Comparison of ENCODE assay signal across 17 mouse cellular contexts in genomic region chr3:144368300-144368699, GRCm38 (mm10).
A peak's percentile ranks its signal among the peaks of the same experiment; 100 is the strongest.
DNase-seq lines count a peak whose midpoint lies in the region; ATAC-seq lines count a peak whose summit lies in the region.
"Had no signal": no experiment of that assay in that cellular context is flagged by ENCODE, and none has a peak within 500 bp of the region (broad histone marks: within the 10 kb centered on the region; RNA-seq: fewer than 3 reads in every experiment).

No protein-coding gene starts in this region.

- H3K36me3 ChIP-seq in hindbrain, embryonic 10.5 days: no peaks in the 10 kb centered on the region
- no peaks in the 10 kb centered on the region for H3K36me3 ChIP-seq in hindbrain, embryonic 12.5 days
- H3K36me3 ChIP-seq in neural tube, embryonic 14.5 days (ENCODE audit: control insufficient read depth, insufficient read depth, low read length): no peaks in the 10 kb centered on the region
- H3K36me3 ChIP-seq: heart, embryonic 13.5 days; limb, embryonic 12.5 days had no signal

- H3K9me3 ChIP-seq in hindbrain, embryonic 10.5 days: no peaks in the 10 kb centered on the region
- no peaks in the 10 kb centered on the region for H3K9me3 ChIP-seq in hindbrain, embryonic 12.5 days (replicated peaks)
- no peaks in the 10 kb centered on the region for H3K9me3 ChIP-seq in neural tube, embryonic 14.5 days (ENCODE audit: control insufficient read depth, low read length)
- H3K9me3 ChIP-seq: heart, embryonic 13.5 days had no signal

- no peak overlapping the region for H3K4me3 ChIP-seq in hindbrain, embryonic 10.5 days
- H3K4me3 ChIP-seq in hindbrain, embryonic 12.5 days: no peak overlapping the region
- no peak overlapping the region for H3K4me3 ChIP-seq in neural tube, embryonic 14.5 days (ENCODE audit: low read depth, low read length)

- H3K27me3 ChIP-seq in hindbrain, embryonic 10.5 days (ENCODE audit: insufficient read depth, poor library complexity, severe bottlenecking): no peaks in the 10 kb centered on the region
- peaks cover 5% of the 10 kb centered on the region; the same call in 1 of the 2 replicates for H3K27me3 ChIP-seq in hindbrain, embryonic 12.5 days
- H3K27me3 ChIP-seq in neural tube, embryonic 14.5 days (ENCODE audit: control insufficient read depth, insufficient read depth, low read length): no peaks in the 10 kb centered on the region
- H3K27me3 ChIP-seq: heart, embryonic 13.5 days; limb, embryonic 12.5 days had no signal

- ATAC-seq in hindbrain, embryonic 12.5 days (ENCODE audit: low FRiP score): no peak
- peak; percentile 52 for ATAC-seq in granulocyte monocyte progenitor cell, adult 5-6 weeks (replicated peaks; ENCODE audit: poor library complexity, severe bottlenecking)
- peak; percentile 54 for ATAC-seq in megakaryocyte, adult 5-6 weeks (ENCODE audit: poor library complexity, severe bottlenecking)
- ATAC-seq in neural tube, embryonic 14.5 days (ENCODE audit: low read depth): 0 out of 2 replicates have a peak, but pooled peaks have one; percentile 12
- ATAC-seq: lung, postnatal 0 days had no signal

- WGBS in hindbrain, embryonic 10.5 days: 57% methylated on average over 4 of the region's 4 CpGs
- 56% methylated on average over 4 of the region's 4 CpGs for WGBS in hindbrain, embryonic 12.5 days
- WGBS in neural tube, embryonic 14.5 days: 61% methylated on average over 4 of the region's 4 CpGs

- H3K27ac ChIP-seq in hindbrain, embryonic 10.5 days: peak overlapping the region; percentile 77
- no peak overlapping the region for H3K27ac ChIP-seq in hindbrain, embryonic 12.5 days
- no peak overlapping the region for H3K27ac ChIP-seq in neural tube, embryonic 14.5 days (ENCODE audit: low read depth, low read length)
- H3K27ac ChIP-seq: heart, embryonic 13.5 days; kidney, postnatal 0 days; left cerebral cortex, adult 2 months; liver, embryonic 14.5 days had no signal

- no peak overlapping the region for H3K4me2 ChIP-seq in hindbrain, embryonic 12.5 days (replicated peaks)
- H3K4me2 ChIP-seq in neural tube, embryonic 14.5 days (ENCODE audit: low read depth, low read length): no peak overlapping the region

- DNase-seq in hindbrain, embryonic 10.5 days (ENCODE audit: low spot score): no peak
- DNase-seq in ovary, postnatal 36 days (ENCODE audit: low spot score): no peak
- no peak for DNase-seq in adrenal gland, adult 2 months
- DNase-seq: adrenal gland, postnatal 14 days; heart, postnatal 36 days; kidney, adult 11 months; right cerebral cortex, postnatal 25 days had no signal

- H3K4me1 ChIP-seq in hindbrain, embryonic 10.5 days (replicated peaks): peaks cover 33% of the 10 kb centered on the region
- H3K4me1 ChIP-seq in hindbrain, embryonic 12.5 days: peaks cover 12% of the 10 kb centered on the region
- 0 out of 2 replicates have a peak, but pooled peaks cover 6% of the 10 kb centered on the region for H3K4me1 ChIP-seq in neural tube, embryonic 14.5 days (ENCODE audit: control insufficient read depth, insufficient read depth, low read length)

- no peak overlapping the region for H3K9ac ChIP-seq in hindbrain, embryonic 12.5 days
- H3K9ac ChIP-seq in neural tube, embryonic 14.5 days (replicated peaks; ENCODE audit: low read depth, low read length): no peak overlapping the region
- H3K9ac ChIP-seq: liver, embryonic 14.5 days had no signal
